Mouse (Mus musculus): ENCODE measurements around the gene Dpp9.
A peak's percentile ranks its signal among the peaks of the same experiment; 100 is the strongest.

Dpp9 gene

GRCm38 (mm10) chr17:56175416-56175815 is 43.3 kb downstream of the Dpp9 start:
- no peak for DNase-seq

GRCm38 (mm10) chr17:56173401-56174046 is 45.2 kb downstream of the Dpp9 start:
- no peak for DNase-seq

GRCm38 (mm10) chr17:56171881-56172280 is 46.8 kb downstream of the Dpp9 start:
- DNase-seq, result no peak

- DNase-seq, result no peak
Observed at GRCm38 (mm10) chr17:56171456-56171855, 47.2 kb downstream of the Dpp9 start.

- no peak for DNase-seq
Observed at GRCm38 (mm10) chr17:56170636-56171035, 48.1 kb downstream of the Dpp9 start.

GRCm38 (mm10) chr17:56169830-56170229 is 48.9 kb downstream of the Dpp9 start:
- DNase-seq, result peak; percentile 25

GRCm38 (mm10) chr17:56165671-56166070 is 53.0 kb downstream of the Dpp9 start:
- no peak for DNase-seq

GRCm38 (mm10) chr17:56164510-56164909 is 54.2 kb downstream of the Dpp9 start:
- DNase-seq, result no peak

GRCm38 (mm10) chr17:56163523-56164102 is 55.1 kb downstream of the Dpp9 start:
- no peak for DNase-seq

- peak; percentile 95 for DNase-seq
Observed at GRCm38 (mm10) chr17:56162231-56162774, 56.4 kb downstream of the Dpp9 start, which contains the start of gene Tnfaip8l1. Gene Tnfaip8l1 (plus strand): TSS chr17:56162477.

- peak; percentile 57 for DNase-seq
Observed at GRCm38 (mm10) chr17:56159729-56160128, 59.0 kb downstream of the Dpp9 start.

- no peak for DNase-seq
Observed at GRCm38 (mm10) chr17:56153643-56154042, 65.1 kb downstream of the Dpp9 start.

GRCm38 (mm10) chr17:56149897-56150296 is 68.8 kb downstream of the Dpp9 start:
- no peak for DNase-seq

- DNase-seq, result no peak
Observed at GRCm38 (mm10) chr17:56148790-56149618, 69.7 kb downstream of the Dpp9 start.

- no peak for DNase-seq
Observed at GRCm38 (mm10) chr17:56148280-56148679, 70.4 kb downstream of the Dpp9 start.

GRCm38 (mm10) chr17:56147420-56147819 is 71.3 kb downstream of the Dpp9 start:
- DNase-seq, result no peak

GRCm38 (mm10) chr17:56146131-56146530 is 72.6 kb downstream of the Dpp9 start:
- DNase-seq, result no peak

GRCm38 (mm10) chr17:56144546-56144945 is 74.2 kb downstream of the Dpp9 start:
- DNase-seq, result no peak

GRCm38 (mm10) chr17:56141702-56142605 is 76.8 kb downstream of the Dpp9 start:
- DNase-seq, result no peak

- no peak for DNase-seq
Observed at GRCm38 (mm10) chr17:56139858-56140595, 78.7 kb downstream of the Dpp9 start, which contains the start of gene Sema6b. Gene Sema6b (minus strand): TSS chr17:56140343.

GRCm38 (mm10) chr17:56139355-56139754 is 79.3 kb downstream of the Dpp9 start:
- no peak for DNase-seq

All from kidney, adult 11 months (tissue).